Mouse (Mus musculus) retina, postnatal 7 days (tissue): ENCODE data around the gene Adgrl3.

ENCODE experiments used
- DNase-seq: peaks from one replicate; pipeline ENCODE4 v3.0.0-alpha.2; 2012; ENCODE audit warnings: low read depth, low spot score

The Adgrl3 gene

DNA sequence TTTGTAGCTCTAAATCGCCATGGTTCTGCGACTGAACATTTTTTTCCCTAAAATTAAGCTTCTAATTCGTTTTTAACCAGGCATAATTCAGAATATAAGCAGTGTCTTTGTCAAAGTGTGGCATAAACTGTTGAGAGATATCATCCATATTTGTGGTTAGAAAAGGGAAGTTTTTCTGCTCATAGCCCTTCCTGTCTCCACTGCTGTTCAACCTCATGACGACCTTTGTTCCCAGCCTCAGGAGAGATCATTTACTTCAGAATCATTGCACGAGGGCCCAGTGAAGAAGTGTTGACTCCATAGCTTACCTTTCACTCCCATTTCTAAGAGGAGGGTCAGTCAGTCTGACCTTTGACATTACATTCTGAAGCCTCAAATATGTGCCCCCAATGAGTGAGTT lies 56.4 kb downstream of the Adgrl3 start:
- no peak for DNase-seq

DNA sequence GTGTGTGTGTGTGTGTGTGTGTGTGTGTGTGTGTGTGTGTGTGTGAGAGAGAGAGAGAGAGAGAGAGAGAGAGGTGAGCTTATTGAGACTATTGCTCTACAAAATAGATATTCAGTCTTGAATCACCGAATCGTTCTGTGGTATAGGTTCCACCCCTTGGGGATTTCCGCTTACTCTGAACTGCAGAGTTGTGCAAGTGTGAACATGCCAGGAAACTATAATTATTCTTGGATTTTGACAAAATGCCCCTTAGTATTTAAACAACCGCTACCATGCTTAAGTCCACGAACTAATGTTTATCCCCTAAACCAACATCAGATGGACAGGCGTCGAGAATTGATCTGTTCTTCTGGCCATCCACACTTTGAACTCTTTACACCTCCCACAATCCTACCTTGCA lies 57.1 kb downstream of the Adgrl3 start:
- no peak for DNase-seq

DNA sequence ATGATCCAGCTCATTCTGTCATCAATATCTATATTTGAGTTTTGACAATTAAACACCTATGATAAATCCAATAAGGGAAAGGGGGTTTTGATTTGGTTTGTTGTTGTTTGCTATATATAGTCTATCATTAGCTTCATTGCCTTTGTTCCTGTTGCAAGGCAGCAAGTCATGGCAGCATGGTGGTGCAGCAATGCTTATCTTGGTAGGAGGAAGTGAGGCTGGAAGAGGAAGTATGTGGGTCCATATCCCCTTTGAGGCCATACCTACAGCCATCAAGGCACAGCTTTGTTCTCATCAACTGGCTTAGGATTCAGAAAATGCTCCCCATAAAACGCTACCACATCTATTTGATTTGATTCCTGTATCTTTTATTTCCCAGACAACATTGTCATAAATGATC lies 58.1 kb downstream of the Adgrl3 start:
- no peak for DNase-seq

DNA sequence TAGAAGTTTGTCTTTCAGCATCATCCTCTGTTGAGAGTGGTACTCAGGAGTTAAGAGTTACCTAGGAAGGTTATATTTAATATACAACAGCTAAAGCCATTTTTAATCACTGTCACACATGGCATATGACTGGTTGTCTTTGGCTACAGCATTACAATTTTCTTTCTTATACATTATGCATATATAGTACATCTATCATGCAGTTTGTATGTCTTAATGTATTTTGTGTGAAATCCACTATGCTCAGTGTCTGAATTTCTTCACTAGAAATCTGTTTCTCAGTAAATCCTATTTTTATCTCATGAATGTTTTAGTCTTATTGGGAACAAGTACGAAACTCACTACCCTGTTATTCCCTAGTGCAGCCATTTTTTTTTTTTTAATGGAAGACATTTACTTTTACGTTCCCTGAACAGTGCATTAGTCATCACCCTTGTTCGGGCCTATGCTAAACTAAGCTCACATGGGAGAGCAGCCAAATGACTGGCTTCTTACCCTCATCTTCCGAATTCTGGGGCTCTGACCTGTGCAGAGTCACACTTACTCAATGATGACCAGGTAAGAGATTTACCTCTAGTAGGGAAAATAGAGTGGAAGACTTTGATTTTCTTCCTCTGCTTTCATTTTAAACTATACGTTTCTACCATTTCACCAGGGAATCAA lies 63.9 kb downstream of the Adgrl3 start:
- no peak for DNase-seq

DNA sequence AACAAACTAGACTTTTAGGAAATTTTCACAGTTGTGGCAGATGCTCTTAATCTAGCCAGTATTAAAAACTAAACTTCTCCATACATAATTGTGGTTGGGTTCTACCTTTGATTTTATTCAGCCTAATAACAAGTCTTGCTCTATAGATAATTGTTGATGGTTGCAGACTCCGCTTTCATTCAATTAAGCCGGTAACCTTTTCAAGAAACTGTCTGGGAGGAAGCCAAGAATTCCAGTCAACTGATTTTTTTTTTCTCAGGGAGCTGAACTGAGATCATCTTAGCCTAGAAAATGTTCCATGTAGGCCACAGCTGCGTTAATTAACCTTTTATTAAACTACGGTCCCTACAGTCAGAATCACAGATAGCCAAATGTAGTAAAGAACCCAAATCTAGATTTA lies 65.2 kb downstream of the Adgrl3 start:
- no peak for DNase-seq

DNA sequence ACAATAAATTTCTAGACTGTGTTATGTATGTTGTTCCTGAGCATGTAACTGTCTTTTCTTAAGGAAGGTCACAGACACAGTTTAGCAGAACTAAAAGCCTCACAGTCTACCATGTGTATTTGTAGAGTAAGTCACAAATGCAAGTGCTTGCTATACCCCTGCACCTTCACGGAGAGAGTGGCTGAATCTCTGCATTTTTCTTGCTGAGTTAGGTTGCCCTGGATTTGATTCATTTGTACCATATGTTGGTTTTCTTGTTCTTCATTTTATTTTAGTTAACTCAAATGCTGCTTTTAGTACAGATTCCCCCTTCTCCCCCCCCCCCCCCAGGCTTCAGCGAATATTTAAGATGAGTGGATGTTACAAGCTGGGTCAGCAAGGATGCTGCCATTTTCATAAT lies 68.7 kb downstream of the Adgrl3 start:
- DNase-seq = no peak

DNA sequence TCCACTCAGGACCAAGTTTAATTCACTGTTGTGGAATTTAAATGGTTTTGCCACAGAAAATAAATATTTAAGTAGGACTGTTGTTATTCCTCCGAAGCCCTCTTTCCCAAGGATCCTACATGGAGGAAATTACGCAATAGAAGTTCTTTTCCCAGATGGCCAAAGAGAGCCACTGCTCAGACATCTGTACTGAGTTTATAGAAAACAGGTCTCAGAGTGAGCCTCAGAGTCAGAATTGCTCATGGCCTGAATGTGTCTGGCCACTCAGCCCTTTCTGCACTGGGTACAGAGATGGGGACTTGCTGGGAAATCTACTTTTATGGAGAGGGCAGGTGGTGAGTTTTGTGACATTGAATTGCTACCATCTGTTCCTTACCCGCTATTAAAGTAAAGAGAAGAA lies 74.7 kb downstream of the Adgrl3 start:
- DNase-seq = no peak

DNA sequence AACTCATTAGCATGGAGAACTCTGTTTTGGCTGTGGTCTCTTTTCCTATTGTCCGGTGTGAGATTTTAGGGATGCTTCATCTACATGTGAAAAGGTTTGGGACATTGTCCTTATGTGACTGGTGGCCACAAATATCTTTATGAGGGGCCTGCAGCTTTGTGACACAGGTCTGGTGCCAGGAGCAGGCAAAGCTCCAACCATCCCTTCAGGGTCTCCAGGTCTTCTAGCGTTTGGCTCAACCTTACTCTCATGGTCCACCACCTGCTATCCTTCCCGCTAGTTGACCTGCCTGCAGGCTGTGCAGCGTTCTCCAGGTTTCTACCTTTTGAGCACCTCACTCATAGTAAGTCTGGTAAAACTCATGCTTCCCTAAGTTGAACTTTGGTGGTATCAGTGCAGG lies 77.2 kb downstream of the Adgrl3 start:
- no peak for DNase-seq

DNA sequence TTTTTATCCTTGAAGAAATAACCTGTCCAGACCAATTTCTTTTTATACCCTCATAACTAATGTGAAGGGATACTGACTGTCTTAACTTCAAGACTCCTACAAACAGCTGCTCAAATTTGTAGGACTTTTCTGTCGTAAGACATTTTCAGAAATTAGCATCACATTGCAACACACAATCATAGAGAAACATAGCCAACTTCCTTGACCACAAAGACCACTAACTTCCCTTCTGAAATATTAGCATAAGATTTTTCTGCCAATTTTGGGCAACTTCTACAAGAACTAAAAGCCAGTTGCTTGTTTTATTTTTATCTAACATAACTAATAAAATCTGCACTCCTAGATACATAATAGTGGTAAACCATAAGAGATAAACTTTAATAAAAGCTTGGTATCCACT lies 87.5 kb downstream of the Adgrl3 start:
- DNase-seq = no peak

DNA sequence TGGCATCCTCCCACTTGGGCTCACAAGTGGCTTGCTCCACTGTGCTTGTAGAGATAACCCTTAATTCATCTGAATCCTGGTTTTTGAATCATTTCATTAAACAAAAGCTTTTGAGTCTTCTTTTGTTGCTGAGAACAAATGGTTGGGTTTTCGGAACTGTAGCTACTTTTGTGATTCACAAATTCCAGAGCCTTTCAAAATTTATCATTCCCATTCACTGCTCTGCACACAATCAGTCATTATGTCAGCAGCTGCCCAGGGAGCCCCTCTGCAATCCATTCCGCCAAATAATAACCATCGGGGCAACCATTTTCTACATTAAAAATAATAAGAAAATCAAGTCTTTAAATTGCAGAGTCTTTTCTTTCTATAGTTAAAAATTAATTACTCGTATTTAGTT lies 104.5 kb downstream of the Adgrl3 start:
- no peak for DNase-seq

DNA sequence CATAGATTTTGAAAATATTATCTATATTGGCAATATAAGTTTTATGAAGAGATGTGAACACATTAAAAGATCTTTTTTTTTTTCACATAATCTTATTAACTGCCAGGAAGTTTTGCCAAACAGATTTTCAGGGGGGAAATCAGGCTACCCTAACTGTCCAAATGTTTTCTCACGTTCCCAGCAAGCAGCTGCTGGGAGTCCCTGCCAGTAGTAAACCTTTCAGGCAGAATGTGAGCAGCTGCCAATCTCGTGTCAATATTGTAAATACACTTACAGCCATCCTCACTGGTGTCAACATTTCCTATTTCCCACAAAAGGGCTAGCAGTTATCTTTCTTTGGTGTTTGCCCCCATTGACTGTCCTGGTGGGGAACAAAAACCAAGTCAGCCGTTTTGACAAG lies 107.7 kb downstream of the Adgrl3 start:
- DNase-seq = no peak

DNA sequence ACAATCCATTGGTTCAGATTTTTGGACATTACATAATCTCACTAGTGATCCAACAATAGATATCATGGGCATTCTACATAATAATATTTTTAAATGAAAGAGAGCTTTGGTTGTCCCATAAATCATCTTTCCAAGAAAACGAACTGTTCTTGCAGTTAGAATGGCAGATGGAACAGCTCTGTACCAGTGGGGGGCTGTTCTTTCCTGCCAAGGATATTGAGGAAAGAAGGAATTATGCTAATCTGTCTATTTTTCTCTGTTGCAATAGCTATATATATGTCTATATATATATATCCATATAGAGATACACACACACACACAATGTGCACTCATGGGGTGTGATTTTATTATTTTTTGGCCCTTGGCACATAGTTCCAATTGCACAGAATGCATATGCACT lies 116.5 kb downstream of the Adgrl3 start:
- DNase-seq = no peak

DNA sequence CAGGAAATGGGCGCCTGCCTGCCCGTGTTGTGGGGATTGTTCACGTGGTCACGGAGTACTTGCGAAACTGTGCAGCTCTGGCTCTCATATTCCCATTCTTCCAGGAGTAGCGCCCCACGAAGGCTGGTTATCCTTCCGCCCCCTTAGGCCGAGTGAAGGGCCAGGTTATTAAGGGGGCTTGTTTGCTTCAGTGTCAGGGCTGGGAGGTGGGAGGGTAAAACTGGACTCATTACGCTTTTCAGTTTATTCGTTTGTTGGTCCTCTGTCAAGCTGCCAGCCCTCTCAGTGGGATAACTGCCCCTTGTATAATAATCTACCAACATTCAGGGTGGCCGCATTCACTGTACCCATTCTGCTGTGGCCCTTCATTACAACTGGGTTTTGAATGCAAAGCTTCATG lies 135.9 kb downstream of the Adgrl3 start:
- no peak for DNase-seq

DNA sequence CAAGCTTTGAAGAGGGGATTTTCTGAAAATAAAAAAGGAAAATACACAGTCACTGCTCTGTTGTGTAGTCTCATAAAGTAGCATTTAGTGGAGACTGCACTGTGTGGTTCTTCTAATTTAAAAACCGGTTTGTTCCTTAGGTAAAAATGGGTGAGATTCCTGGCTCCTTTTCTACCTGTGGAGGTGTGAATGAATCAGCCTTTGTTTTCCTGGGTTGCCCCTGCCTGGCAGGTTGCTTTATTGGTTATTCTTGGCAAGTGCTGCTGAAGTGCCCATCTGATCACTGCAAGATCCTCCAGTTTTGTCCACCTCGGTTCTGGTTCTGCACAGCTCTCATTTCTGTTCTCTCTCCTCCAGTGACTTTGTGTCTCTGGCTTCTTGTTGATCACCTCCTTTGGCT lies 136.3 kb downstream of the Adgrl3 start:
- DNase-seq = no peak

DNA sequence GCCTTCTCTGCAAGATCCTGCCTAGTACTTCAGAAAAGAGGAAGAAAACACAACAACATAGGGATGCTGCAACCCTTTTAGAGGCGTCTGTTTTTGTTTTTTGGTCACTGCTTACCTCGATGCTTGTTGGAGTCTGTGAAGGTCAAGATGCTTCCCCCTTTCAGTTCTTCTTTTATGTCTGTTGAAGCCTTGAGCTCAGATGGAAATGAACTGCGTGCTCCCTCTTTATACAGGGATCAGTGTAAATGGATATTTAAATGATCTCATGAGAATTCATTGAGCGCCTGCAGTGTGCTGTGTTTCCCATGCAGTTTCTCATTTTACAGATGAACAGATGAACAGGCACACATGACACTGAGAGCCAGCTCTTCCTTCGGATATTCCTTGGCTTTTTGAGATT lies 136.9 kb downstream of the Adgrl3 start:
- no peak for DNase-seq

DNA sequence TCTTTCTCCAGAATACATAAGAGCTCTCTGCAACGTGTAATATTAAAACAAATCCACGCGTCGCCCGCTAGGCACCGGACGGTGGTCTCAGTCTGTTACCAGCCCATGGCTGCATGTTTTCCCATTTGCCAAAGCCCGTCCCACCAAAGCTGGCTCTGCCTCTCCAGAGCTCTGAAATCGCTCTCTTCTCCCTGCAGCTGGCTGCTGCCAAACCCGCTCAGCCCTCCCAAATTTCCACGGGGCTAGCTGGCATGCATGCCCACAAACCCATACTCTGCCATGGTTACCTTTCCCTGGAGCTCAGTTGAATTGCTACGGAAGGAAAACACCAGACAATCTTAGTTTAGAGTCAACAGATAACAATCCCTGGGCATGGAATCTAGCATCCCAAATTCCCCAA lies 139.1 kb downstream of the Adgrl3 start:
- DNase-seq = no peak

DNA sequence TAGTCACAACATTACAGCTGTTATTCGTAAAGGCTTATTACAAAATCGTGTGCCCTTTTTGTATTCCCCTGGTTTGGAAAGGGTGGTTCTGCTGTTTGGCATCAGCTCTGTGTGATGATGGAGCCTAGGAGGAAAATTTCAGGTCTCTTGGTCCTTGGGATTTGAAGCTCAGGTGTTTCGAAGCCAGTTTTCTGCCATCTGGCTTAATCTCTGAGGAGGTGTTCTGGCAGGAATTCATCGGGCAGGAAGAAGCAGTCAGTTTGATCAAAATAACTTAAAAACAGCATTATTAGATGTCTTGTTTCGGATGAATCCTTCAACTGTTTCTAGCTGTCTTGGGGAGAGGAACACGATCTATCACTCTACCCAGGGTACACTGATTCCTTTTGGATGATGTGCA lies 140.5 kb downstream of the Adgrl3 start:
- no peak for DNase-seq

DNA sequence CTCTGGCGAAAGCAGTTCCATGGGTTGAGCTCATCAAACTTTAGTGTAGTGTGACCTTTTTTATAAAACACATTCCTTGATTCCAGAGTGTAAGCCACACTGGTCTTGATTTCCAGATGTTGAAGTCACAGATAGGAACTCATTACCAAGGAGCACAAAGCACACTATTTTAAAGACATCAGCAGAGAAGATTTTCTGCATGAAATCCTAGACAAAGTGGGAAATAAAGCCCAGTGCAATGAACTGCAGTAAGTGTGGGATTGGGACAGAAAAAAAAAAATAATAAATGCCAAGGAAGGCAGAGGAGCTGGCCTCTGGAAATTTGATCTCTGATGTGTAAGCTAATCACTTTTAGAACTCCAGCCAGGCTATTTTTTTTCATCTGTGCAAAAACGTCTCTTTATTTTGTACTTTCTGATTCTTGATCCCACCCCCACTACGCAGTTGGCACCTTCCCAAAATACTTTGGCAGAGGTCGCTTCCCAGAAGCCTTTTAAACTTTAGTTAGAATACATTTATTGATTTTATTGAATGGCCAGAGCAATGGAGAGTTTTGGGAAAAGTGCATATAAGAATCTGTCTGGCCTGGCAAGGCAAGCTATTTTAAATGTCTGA lies 169.0 kb downstream of the Adgrl3 start:
- DNase-seq = no peak

DNA sequence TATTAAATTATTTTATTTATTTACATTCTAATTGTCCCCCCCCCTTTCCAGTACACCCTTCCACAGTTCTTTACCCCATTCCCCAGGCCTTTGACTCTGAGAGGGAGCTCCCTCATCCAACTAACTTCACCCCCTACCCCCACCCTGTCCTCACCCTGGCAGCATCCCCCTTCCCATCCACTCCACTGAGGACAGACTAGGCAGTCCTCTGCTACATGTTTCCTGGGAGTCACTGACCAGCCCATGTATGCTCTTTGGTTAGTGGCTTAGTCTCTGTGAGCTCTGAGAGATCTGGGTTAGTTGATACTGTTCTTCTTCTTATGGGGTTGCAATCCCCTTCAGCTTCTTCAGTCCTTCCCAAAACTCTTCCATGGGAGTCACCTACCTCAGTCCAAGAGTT lies 180.4 kb downstream of the Adgrl3 start:
- DNase-seq = no peak

DNA sequence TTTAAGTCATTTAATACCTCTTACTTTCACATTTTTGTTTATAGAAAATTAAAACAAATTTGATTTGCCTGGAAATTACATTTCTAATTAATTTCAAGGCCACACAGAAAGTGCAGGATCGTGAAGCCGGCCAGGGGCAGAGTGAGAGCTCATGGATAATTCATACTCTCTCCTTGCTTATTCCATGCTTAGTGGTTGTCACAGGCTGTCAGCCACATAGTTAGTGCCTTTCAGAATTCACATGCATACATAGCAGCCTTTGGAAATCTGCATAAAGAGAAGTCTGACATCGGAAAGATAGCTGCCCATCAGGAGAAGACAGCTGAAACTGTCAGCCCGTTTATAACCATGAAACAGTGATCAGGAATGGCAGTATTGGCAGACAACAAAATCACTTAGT lies 181.9 kb downstream of the Adgrl3 start:
- no peak for DNase-seq

DNA sequence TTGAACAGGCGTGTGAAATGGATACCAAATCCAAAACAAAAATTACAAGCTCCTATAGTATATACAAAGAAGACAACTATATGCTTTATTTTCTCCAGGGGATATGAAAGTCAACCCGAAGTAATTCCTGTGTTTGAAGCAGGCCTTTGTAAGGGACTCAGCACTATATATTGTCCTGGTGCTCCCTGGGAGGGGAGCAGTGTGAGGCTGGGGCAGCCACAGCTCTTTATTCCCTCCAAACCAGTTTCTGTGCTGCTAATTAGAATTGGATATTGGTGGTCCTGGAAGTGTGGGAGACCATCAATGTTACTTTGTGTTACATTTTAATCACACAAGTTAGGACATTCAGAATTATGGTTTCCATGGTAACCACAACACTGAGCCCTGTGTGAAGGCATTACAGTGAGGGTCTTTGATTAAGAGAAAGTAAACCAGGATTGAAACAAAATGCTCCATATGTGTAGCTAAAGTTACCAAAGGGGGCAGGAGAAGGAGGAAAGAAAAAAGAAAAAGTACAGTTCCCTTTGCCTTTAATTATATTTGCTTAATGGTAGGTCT lies 198.6 kb downstream of the Adgrl3 start:
- DNase-seq = no peak

DNA sequence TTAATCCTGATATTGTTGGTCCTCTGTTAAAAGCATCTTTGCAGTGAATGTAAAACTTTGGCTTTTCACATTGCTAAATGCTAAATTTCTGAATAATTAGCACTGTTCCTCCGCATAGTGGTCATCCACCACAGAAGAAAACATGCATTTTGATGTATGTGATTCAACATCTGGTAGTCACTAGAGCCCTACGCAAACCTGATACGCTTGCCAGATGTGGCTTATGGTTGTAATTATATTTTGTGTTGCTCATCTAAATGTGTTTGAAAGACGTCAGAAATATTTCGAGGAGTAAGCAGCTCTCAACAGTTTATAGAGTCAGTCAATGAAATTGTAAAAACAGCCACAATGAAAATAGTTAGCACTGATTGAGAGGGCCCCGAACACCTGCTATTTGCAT lies 204.5 kb downstream of the Adgrl3 start:
- no peak for DNase-seq

DNA sequence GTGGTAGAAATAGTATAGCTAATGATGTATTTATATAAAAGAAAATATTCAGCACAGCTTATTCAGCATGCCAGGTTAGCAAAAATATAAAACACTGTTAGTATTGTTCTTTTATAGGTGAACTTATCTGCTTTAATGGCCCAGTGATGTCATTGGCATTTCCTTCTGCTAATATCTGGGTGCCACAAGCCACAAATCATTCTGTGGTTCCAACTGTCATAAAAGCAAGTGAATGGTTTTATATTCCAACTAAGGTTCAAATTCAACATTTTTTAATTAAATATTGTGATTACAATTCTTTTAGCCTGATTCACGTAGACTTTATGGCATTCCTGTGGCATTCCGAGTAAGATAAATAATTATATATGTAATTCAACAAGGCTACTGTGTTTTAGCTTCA lies 205.5 kb downstream of the Adgrl3 start:
- DNase-seq = no peak

DNA sequence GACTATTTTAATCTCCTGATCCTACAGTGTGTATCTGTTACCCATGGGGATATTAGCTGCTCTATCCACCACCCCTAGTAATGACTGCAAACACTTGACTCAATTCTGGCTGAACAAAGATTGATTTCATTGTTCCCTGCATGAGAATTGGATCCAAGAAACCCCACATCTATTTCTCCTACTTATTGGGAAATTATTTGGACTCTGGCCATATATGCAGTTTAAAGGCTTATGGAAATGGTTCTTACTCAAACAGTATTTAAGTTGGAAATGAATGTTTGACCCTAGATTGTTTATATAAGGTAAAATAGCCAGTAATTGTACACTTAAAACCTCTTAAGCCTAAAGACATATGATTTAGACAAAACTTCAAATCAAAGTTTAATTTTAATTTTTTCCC lies 207.3 kb downstream of the Adgrl3 start:
- DNase-seq = no peak
